Mouse (Mus musculus) CD4-positive, CD25-positive, alpha-beta regulatory T cell, adult 4 months (primary cell): Measurements from ENCODE around the gene P2rx4. TPM values are rescaled to one million over a fixed set of nuclear protein-coding genes. Genes with fewer than 3 reads are reported as not detected.

Experiments used
- ATAC-seq: one replicate; pipeline ENCODE4 v1.8.0; 2017
- polyA plus RNA-seq, 2 experiments: library from polyadenylated mRNA; unstranded; fragments of 100-300 nt; shearing (Covaris generic); gene quantifications; one replicate each; pipeline ENCODE4 v1.2.1; 2017

Gene P2rx4
- polyA plus RNA-seq, 2 experiments from 2014 or later: 41.2 to 68.7 TPM

GRCm38 (mm10) chr5:122763271-122764031 lies 56.1 kb downstream of the P2rx4 start:
- no peak for ATAC-seq

GRCm38 (mm10) chr5:122764032-122764464 lies 56.7 kb downstream of the P2rx4 start:
- no peak for ATAC-seq

DNA sequence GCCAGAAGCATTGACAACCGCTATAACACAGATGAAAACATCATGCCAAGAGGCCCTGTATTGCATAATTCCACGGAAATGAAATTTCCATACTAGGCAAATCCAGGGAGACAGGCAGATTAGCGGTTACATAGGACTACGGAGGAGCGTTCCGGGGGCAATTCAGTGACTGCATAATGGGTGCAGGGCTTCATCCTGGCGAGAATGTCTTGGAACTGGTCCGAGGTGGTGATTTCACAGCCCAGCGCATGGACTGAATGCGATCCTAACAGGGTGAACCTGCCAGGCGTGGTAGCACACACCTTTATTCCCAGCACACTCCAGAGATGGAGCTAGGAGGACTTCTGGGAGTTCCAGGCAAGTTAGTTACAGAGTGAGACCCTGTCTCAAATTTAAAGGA lies 59.9 kb downstream of the P2rx4 start:
- ATAC-seq: no peak

- no peak for ATAC-seq
These were observed 61.8 kb downstream of the P2rx4 start for GRCm38 (mm10) chr5:122769101-122769568.

DNA sequence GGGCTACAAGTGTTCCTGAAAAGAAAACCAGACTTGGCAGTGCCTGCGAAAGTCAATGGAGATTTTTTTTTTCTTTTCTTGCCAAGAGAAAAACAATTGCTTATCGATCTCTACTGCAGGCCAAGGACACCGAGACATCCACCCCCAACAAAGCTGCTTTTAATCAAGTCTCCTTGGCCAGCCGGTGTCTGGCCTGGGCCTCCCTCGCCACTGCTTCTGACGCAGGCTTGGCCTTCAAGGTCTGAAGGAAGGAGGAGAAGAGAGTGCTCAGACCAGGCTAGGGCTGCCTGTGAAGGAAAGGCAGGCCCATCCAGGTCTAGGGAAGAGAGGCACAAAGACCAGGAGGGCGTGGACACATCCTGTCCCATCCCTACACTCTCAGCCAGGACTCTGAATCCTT lies 63.0 kb downstream of the P2rx4 start:
- no peak for ATAC-seq

GRCm38 (mm10) chr5:122770806-122771261 lies 63.5 kb downstream of the P2rx4 start:
- no peak for ATAC-seq

DNA sequence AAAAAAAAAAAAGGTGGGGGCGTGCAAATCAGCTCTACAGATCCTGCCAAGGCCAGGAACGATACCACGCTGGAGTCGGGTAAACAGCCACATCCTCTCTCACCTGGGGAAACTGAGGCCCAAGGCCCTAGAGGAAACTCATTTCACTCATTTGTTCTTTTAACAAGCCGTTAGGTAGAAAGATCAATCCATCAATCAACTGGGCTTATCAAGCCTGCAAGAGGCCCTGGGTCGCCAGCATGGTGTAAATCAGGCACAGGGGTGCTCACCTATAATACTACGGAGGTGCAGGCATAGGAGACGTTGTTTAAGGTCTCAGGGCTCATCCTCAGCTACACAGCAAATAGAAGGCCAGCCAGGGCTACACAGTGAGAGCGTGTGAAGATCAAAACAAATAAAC lies 64.1 kb downstream of the P2rx4 start:
- ATAC-seq: no peak

- ATAC-seq: no peak
These were observed 66.4 kb downstream of the P2rx4 start for GRCm38 (mm10) chr5:122773756-122774155.

- no peak for ATAC-seq
These were observed 67.6 kb downstream of the P2rx4 start for GRCm38 (mm10) chr5:122774743-122775611.

GRCm38 (mm10) chr5:122775646-122776286 lies 68.4 kb downstream of the P2rx4 start:
- ATAC-seq: no peak

GRCm38 (mm10) chr5:122777322-122777721 lies 70.0 kb downstream of the P2rx4 start:
- ATAC-seq: no peak

DNA sequence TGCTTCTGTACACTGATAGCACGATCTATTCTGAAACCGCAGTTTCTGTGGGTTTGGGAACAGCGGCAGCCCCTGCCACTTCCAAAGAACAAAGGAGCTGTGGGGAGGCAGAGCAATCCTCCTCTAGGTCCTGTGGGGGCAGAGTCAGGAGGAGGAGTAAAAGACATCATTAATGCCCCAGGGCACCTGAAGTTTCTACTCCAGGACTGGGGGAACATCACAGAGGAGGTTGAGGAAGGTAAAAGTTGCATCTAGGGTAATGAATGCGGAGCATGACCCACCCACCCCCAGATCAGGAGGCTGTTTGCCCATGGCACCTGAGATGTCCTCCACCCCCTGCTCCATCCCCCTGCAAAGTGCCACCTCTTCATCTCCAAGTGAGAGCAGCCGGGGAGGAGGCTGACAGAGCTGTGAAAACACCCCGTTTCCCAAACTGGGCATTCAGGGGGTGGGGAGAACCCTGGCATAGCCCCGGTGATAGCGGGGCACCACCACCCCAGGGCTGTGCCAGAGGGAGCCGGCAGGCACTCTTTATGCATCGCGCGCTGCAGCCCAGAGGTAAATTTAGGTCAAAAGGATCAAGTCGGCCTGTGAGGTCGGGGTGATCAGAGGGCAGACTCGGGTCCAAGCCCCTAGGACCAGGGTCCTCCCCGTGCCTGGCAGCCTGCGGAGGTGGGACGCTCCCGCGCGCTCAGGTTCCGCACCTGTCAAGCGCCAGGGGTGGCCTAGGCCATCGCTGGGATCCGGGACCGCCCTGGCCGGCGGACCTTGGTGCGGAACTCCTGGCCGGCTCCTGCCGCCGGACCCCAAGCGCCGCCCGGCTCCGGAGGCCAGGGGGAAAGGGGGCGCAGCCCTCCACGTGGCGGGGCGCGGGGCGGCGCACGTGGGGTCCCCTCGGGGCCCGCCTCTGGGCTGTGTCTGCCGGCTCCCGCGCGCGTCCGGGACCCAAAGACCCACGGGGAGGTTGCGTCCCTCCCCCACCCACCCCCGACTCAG lies 71.2 kb downstream of the P2rx4 start:
- ATAC-seq: peak; percentile 15

Other genes starting within 250 kb of the P2rx4 start
- 10 to 100 TPM in 1 of 2 experiments, 1 to 10 TPM in 1; 10.0 to 14.8 TPM for gene Atp2a2, start 205.3 kb upstream of the P2rx4 start, polyA plus RNA-seq
- gene Ift81, start 93.0 kb upstream of the P2rx4 start, polyA plus RNA-seq: 1 to 10 TPM; 6.6 to 7.8 TPM
- 100 to 1,000 TPM in 1 of 2 experiments, 10 to 100 TPM in 1; 64.6 to 103 TPM for gene P2rx7, start 63.6 kb upstream of the P2rx4 start, polyA plus RNA-seq
- 1 to 10 TPM; 2.8 to 2.9 TPM for gene Camkk2, start 71.9 kb downstream of the P2rx4 start, polyA plus RNA-seq
- gene Anapc5, start 113.8 kb downstream of the P2rx4 start, polyA plus RNA-seq: 100 to 1,000 TPM; 107 to 151 TPM
- 10 to 100 TPM; 25.9 to 37.5 TPM for gene Rnf34, start 142.5 kb downstream of the P2rx4 start, polyA plus RNA-seq